Mouse (Mus musculus): Measurements from ENCODE around the gene 0610010K14Rik. TPM values are rescaled to one million over a fixed set of nuclear protein-coding genes. Genes with fewer than 3 reads are reported as not detected.

0610010K14Rik gene
- polyA plus RNA-seq, 1 experiment from 2014 or later, result 167 TPM

GRCm38 (mm10) chr11:70265252-70265651 lies 27.5 kb upstream of the 0610010K14Rik start:
- WGBS, result 33% methylated on average over 3 of the region's 3 CpGs
- H3K27ac ChIP-seq (ENCODE audit: low read length), result no peak overlapping the region
- H3K9ac ChIP-seq (ENCODE audit: low read length), result no peak overlapping the region
- no peaks in the 10 kb centered on the region; the same call in 1 of the 2 replicates for H3K9me3 ChIP-seq (ENCODE audit: control insufficient read depth, low read length)
- peaks cover 4% of the 10 kb centered on the region for H3K4me1 ChIP-seq (replicated peaks; ENCODE audit: control insufficient read depth, insufficient read depth, low read length)
- no peak overlapping the region for H3K4me2 ChIP-seq (ENCODE audit: low read depth, low read length)
- no peak for ATAC-seq (ENCODE audit: low read depth)
- no peak overlapping the region for H3K4me3 ChIP-seq (ENCODE audit: low read length)
- H3K36me3 ChIP-seq (ENCODE audit: control insufficient read depth, insufficient read depth, low read length), result no peaks in the 10 kb centered on the region
- H3K27me3 ChIP-seq (ENCODE audit: control insufficient read depth, insufficient read depth, low read depth, low read length), result no peaks in the 10 kb centered on the region

GRCm38 (mm10) chr11:70259035-70259434 lies 21.3 kb upstream of the 0610010K14Rik start:
- WGBS, result 82% methylated on average over 4 of the region's 4 CpGs
- Histone ChIP-seq H3K9ac (ENCODE audit: low read length) (no peak overlapping the region), H3K4me2 (ENCODE audit: low read depth, low read length) (no peak overlapping the region), H3K4me1 (replicated peaks; ENCODE audit: control insufficient read depth, insufficient read depth, low read length) (peaks cover 7% of the 10 kb centered on the region; the same call in 1 of the 2 replicates), H3K27ac (ENCODE audit: low read length) (no peak overlapping the region), H3K9me3 (ENCODE audit: control insufficient read depth, low read length) (no peaks in the 10 kb centered on the region; the same call in 1 of the 2 replicates), H3K36me3 (ENCODE audit: control insufficient read depth, insufficient read depth, low read length) (no peaks in the 10 kb centered on the region), H3K4me3 (ENCODE audit: low read length) (no peak overlapping the region), H3K27me3 (ENCODE audit: control insufficient read depth, insufficient read depth, low read depth, low read length) (peaks cover 12% of the 10 kb centered on the region)
- no peak for ATAC-seq (ENCODE audit: low read depth)

- Histone ChIP-seq H3K4me1 (replicated peaks; ENCODE audit: control insufficient read depth, insufficient read depth, low read length) (peaks cover 7% of the 10 kb centered on the region; the same call in 1 of the 2 replicates), H3K4me2 (ENCODE audit: low read depth, low read length) (peak within 1 kb of the TSS; percentile 53), H3K27me3 (ENCODE audit: control insufficient read depth, insufficient read depth, low read depth, low read length) (peaks cover 30% of the 10 kb centered on the region), H3K36me3 (ENCODE audit: control insufficient read depth, insufficient read depth, low read length) (no peaks in the 10 kb centered on the region), H3K9ac (ENCODE audit: low read length) (peak within 1 kb of the TSS; percentile 52), H3K27ac (ENCODE audit: low read length) (no peak within 1 kb of the TSS), H3K9me3 (ENCODE audit: control insufficient read depth, low read length) (no peaks in the 10 kb centered on the region), H3K4me3 (ENCODE audit: low read length) (peak within 1 kb of the TSS; percentile 39)
- 3% methylated on average over 25 of the region's 25 CpGs for WGBS
- ATAC-seq (ENCODE audit: low read depth), result peak; percentile 74
These were observed 17.3 kb upstream of the 0610010K14Rik start, which contains the start of gene Alox12 for GRCm38 (mm10) chr11:70254931-70255531. Alox12 (minus strand) TSS chr11:70255353.

GRCm38 (mm10) chr11:70254337-70254736 lies 16.6 kb upstream of the 0610010K14Rik start:
- Histone ChIP-seq H3K4me1 (replicated peaks; ENCODE audit: control insufficient read depth, insufficient read depth, low read length) (peaks cover 7% of the 10 kb centered on the region; the same call in 1 of the 2 replicates), H3K9ac (ENCODE audit: low read length) (peak overlapping the region; percentile 52), H3K27me3 (ENCODE audit: control insufficient read depth, insufficient read depth, low read depth, low read length) (peaks cover 30% of the 10 kb centered on the region), H3K27ac (ENCODE audit: low read length) (no peak overlapping the region), H3K4me2 (ENCODE audit: low read depth, low read length) (peak overlapping the region; percentile 53), H3K36me3 (ENCODE audit: control insufficient read depth, insufficient read depth, low read length) (no peaks in the 10 kb centered on the region), H3K9me3 (ENCODE audit: control insufficient read depth, low read length) (no peaks in the 10 kb centered on the region), H3K4me3 (ENCODE audit: low read length) (peak overlapping the region; percentile 39)
- WGBS, result 4% methylated on average over 18 of the region's 18 CpGs
- ATAC-seq (ENCODE audit: low read depth), result peak; percentile 23; the same call in 1 of the 2 replicates

GRCm38 (mm10) chr11:70251853-70252252 lies 14.1 kb upstream of the 0610010K14Rik start:
- no peak for ATAC-seq (ENCODE audit: low read depth)
- Histone ChIP-seq H3K27me3 (ENCODE audit: control insufficient read depth, insufficient read depth, low read depth, low read length) (peaks cover 30% of the 10 kb centered on the region), H3K36me3 (ENCODE audit: control insufficient read depth, insufficient read depth, low read length) (no peaks in the 10 kb centered on the region), H3K4me1 (replicated peaks; ENCODE audit: control insufficient read depth, insufficient read depth, low read length) (peaks cover 7% of the 10 kb centered on the region; the same call in 1 of the 2 replicates), H3K27ac (ENCODE audit: low read length) (no peak overlapping the region), H3K4me3 (ENCODE audit: low read length) (no peak overlapping the region), H3K9ac (ENCODE audit: low read length) (no peak overlapping the region), H3K9me3 (ENCODE audit: control insufficient read depth, low read length) (no peaks in the 10 kb centered on the region), H3K4me2 (ENCODE audit: low read depth, low read length) (no peak overlapping the region)
- 71% methylated on average over 8 of the region's 8 CpGs for WGBS

- 56% methylated on average over 11 of the region's 11 CpGs for WGBS
These were observed 12.4 kb upstream of the 0610010K14Rik start for GRCm38 (mm10) chr11:70250150-70250549.

GRCm38 (mm10) chr11:70247136-70247845 lies 9.6 kb upstream of the 0610010K14Rik start:
- WGBS, result 46% methylated on average over 9 of the region's 9 CpGs
- Histone ChIP-seq H3K27me3 (ENCODE audit: control insufficient read depth, insufficient read depth, low read depth, low read length) (peaks cover 2% of the 10 kb centered on the region; the same call in 1 of the 2 replicates), H3K4me1 (replicated peaks; ENCODE audit: control insufficient read depth, insufficient read depth, low read length) (no peaks in the 10 kb centered on the region), H3K36me3 (ENCODE audit: control insufficient read depth, insufficient read depth, low read length) (no peaks in the 10 kb centered on the region), H3K4me3 (ENCODE audit: low read length) (no peak overlapping the region), H3K27ac (ENCODE audit: low read length) (no peak overlapping the region), H3K9me3 (ENCODE audit: control insufficient read depth, low read length) (no peaks in the 10 kb centered on the region), H3K9ac (ENCODE audit: low read length) (no peak overlapping the region), H3K4me2 (ENCODE audit: low read depth, low read length) (no peak overlapping the region)
- no peak for ATAC-seq (ENCODE audit: low read depth)

More at GRCm38 (mm10) chr11:70250150-70250549, 12.4 kb upstream of the 0610010K14Rik start:
- Histone ChIP-seq H3K4me2 (ENCODE audit: low read depth, low read length) (no peak overlapping the region), H3K27me3 (ENCODE audit: control insufficient read depth, insufficient read depth, low read depth, low read length) (peaks cover 26% of the 10 kb centered on the region), H3K9ac (ENCODE audit: low read length) (no peak overlapping the region), H3K27ac (ENCODE audit: low read length) (no peak overlapping the region), H3K36me3 (ENCODE audit: control insufficient read depth, insufficient read depth, low read length) (no peaks in the 10 kb centered on the region), H3K9me3 (ENCODE audit: control insufficient read depth, low read length) (no peaks in the 10 kb centered on the region), H3K4me3 (ENCODE audit: low read length) (no peak overlapping the region), H3K4me1 (replicated peaks; ENCODE audit: control insufficient read depth, insufficient read depth, low read length) (peaks cover 7% of the 10 kb centered on the region; the same call in 1 of the 2 replicates)
- no peak for ATAC-seq (ENCODE audit: low read depth)

GRCm38 (mm10) chr11:70242591-70242990 lies 4.9 kb upstream of the 0610010K14Rik start:
- Histone ChIP-seq H3K9ac (ENCODE audit: low read length) (no peak overlapping the region), H3K27me3 (ENCODE audit: control insufficient read depth, insufficient read depth, low read depth, low read length) (no peaks in the 10 kb centered on the region), H3K4me2 (ENCODE audit: low read depth, low read length) (no peak overlapping the region), H3K4me3 (ENCODE audit: low read length) (no peak overlapping the region), H3K27ac (ENCODE audit: low read length) (no peak overlapping the region), H3K9me3 (ENCODE audit: control insufficient read depth, low read length) (no peaks in the 10 kb centered on the region), H3K4me1 (replicated peaks; ENCODE audit: control insufficient read depth, insufficient read depth, low read length) (peaks cover 9% of the 10 kb centered on the region), H3K36me3 (ENCODE audit: control insufficient read depth, insufficient read depth, low read length) (no peaks in the 10 kb centered on the region)
- 64% methylated on average over 11 of the region's 11 CpGs for WGBS
- ATAC-seq (ENCODE audit: low read depth), result no peak

- Histone ChIP-seq H3K9ac (ENCODE audit: low read length) (peak within 1 kb of the TSS; percentile 98), H3K4me1 (replicated peaks; ENCODE audit: control insufficient read depth, insufficient read depth, low read length) (peaks cover 20% of the 10 kb centered on the region), H3K36me3 (ENCODE audit: control insufficient read depth, insufficient read depth, low read length) (peaks cover 11% of the 10 kb centered on the region), H3K9me3 (ENCODE audit: control insufficient read depth, low read length) (no peaks in the 10 kb centered on the region), H3K4me2 (ENCODE audit: low read depth, low read length) (peak within 1 kb of the TSS; percentile 91), H3K4me3 (ENCODE audit: low read length) (peak within 1 kb of the TSS; percentile 100), H3K27me3 (ENCODE audit: control insufficient read depth, insufficient read depth, low read depth, low read length) (no peaks in the 10 kb centered on the region), H3K27ac (ENCODE audit: low read length) (peak within 1 kb of the TSS; percentile 89)
- under 1% methylated on average over 28 of the region's 35 CpGs for WGBS
- peak; percentile 39 for ATAC-seq (ENCODE audit: low read depth)
These were observed 2.0 kb upstream of the 0610010K14Rik start, which contains the start of the genes Gm21988 and Rnasek for GRCm38 (mm10) chr11:70239541-70240279. Gm21988 (minus strand) TSS chr11:70239830. Rnasek (minus strand) TSS chr11:70239842.

Data from lung, embryonic 16.5 days (tissue).